Comparison of ENCODE assay signal across 8 mouse cellular contexts in genomic region chr10:81230438-81231332, GRCm38 (mm10). TPM values are rescaled to one million over a fixed set of nuclear protein-coding genes. Genes with fewer than 3 reads are reported as not detected.
DNase-seq lines count a peak whose midpoint lies in the region; ATAC-seq and TF ChIP-seq lines count a peak whose summit lies in the region.

Atcay (minus strand) TSS chr10:81230833.

- H3K4me3 ChIP-seq in kidney, adult 2 months (ENCODE audit: insufficient read depth, low read depth, low read length), result no peak within 1 kb of the TSS
- no peak within 1 kb of the TSS for H3K4me3 ChIP-seq in bone marrow macrophage, adult 2 months (ENCODE audit: insufficient read depth, low read length)
- peak within 1 kb of the TSS; percentile 41 for H3K4me3 ChIP-seq in forebrain, embryonic 11.5 days (ENCODE audit: low read depth, low read length)
- H3K4me3 ChIP-seq in kidney, postnatal 0 days (replicated peaks; ENCODE audit: low read depth, low read length), result no peak within 1 kb of the TSS

- H3K9me3 ChIP-seq in forebrain, embryonic 11.5 days (ENCODE audit: control insufficient read depth, low read length), result no peaks in the 10 kb centered on the region
- H3K9me3 ChIP-seq in kidney, postnatal 0 days (replicated peaks; ENCODE audit: low read length), result no peaks in the 10 kb centered on the region

- H3K4me2 ChIP-seq in forebrain, embryonic 11.5 days (ENCODE audit: low read depth, low read length, severe bottlenecking), result peak within 1 kb of the TSS; percentile 53
- peak within 1 kb of the TSS; percentile 23 for H3K4me2 ChIP-seq in kidney, postnatal 0 days (ENCODE audit: low read length)

- TF ChIP-seq POLR2A in kidney, adult 2 months (IDR thresholded peaks at IDR 0.05; ENCODE audit: low read depth, low read length), result no peak
- no peak for TF ChIP-seq POLR2A in bone marrow macrophage, adult 2 months (IDR thresholded peaks at IDR 0.05; ENCODE audit: borderline replicate concordance, low read depth, low read length)

- WGBS in kidney, adult 2 months, result 9% methylated on average over 27 of the region's 27 CpGs
- WGBS in forebrain, embryonic 11.5 days, result 2% methylated on average over 27 of the region's 27 CpGs
- 8% methylated on average over 27 of the region's 27 CpGs for WGBS in kidney, postnatal 0 days

- H3K4me1 ChIP-seq in kidney, adult 2 months (ENCODE audit: control insufficient read depth, insufficient read depth, low read length), result 0 out of 2 replicates have a peak, but pooled peaks cover 3% of the 10 kb centered on the region
- peaks cover 5% of the 10 kb centered on the region for H3K4me1 ChIP-seq in bone marrow macrophage, adult 2 months (ENCODE audit: control insufficient read depth, insufficient read depth, low read length)
- peaks cover 7% of the 10 kb centered on the region; the same call in 1 of the 2 replicates for H3K4me1 ChIP-seq in forebrain, embryonic 11.5 days (replicated peaks; ENCODE audit: control insufficient read depth, insufficient read depth, low read length)
- no peaks in the 10 kb centered on the region; the same call in 1 of the 2 replicates for H3K4me1 ChIP-seq in kidney, postnatal 0 days (replicated peaks; ENCODE audit: insufficient read depth, low read length)

- no peak within 1 kb of the TSS for H3K27ac ChIP-seq in kidney, adult 2 months (ENCODE audit: insufficient read depth, low read depth, low read length)
- no peak within 1 kb of the TSS for H3K27ac ChIP-seq in bone marrow macrophage, adult 2 months (ENCODE audit: insufficient read depth, low read depth, low read length)
- H3K27ac ChIP-seq in forebrain, embryonic 11.5 days (ENCODE audit: low read depth, low read length), result peak within 1 kb of the TSS; percentile 50; the same call in 1 of the 2 replicates
- H3K27ac ChIP-seq in kidney, postnatal 0 days, result no peak within 1 kb of the TSS

- TF ChIP-seq CTCF in kidney, adult 2 months (conservative IDR thresholded peaks at IDR 0.05; ENCODE audit: insufficient read depth, insufficient read length, low read depth, low read length), result peak; percentile 64
- TF ChIP-seq CTCF in bone marrow macrophage, adult 2 months (IDR thresholded peaks at IDR 0.05; ENCODE audit: low read depth, low read length), result peak; percentile 33
- peak; percentile 62 for TF ChIP-seq CTCF in kidney, postnatal 0 days (IDR thresholded peaks at IDR 0.05; ENCODE audit: low read depth)

- H3K27me3 ChIP-seq in kidney, adult 2 months (replicated peaks; ENCODE audit: control insufficient read depth, insufficient read depth, low read length), result no peaks in the 10 kb centered on the region
- H3K27me3 ChIP-seq in forebrain, embryonic 11.5 days (ENCODE audit: control insufficient read depth, insufficient read depth, low read length), result no peaks in the 10 kb centered on the region; the same call in 1 of the 2 replicates
- peaks cover 15% of the 10 kb centered on the region for H3K27me3 ChIP-seq in kidney, postnatal 0 days (ENCODE audit: insufficient read depth, low read length)
- no peaks in the 10 kb centered on the region for H3K27me3 ChIP-seq in splenic B cell, adult 2 months (ENCODE audit: control insufficient read depth, insufficient read depth, low read length, poor library complexity, severe bottlenecking)

- peak within 1 kb of the TSS; percentile 70 for H3K9ac ChIP-seq in forebrain, embryonic 11.5 days (ENCODE audit: low read length)
- no peak within 1 kb of the TSS for H3K9ac ChIP-seq in kidney, postnatal 0 days (ENCODE audit: low read depth, low read length)

- no peaks in the 10 kb centered on the region for H3K36me3 ChIP-seq in kidney, adult 2 months (ENCODE audit: control insufficient read depth, insufficient read depth, low read length)
- H3K36me3 ChIP-seq in forebrain, embryonic 11.5 days (ENCODE audit: control insufficient read depth, insufficient read depth, low read length), result no peaks in the 10 kb centered on the region
- H3K36me3 ChIP-seq in kidney, postnatal 0 days (ENCODE audit: insufficient read depth, low read length), result no peaks in the 10 kb centered on the region
- H3K36me3 ChIP-seq in splenic B cell, adult 2 months (ENCODE audit: control insufficient read depth, insufficient read depth, low read length, poor library complexity, severe bottlenecking), result no peaks in the 10 kb centered on the region

- DNase-seq in kidney, adult 2 months, result no peak
- no peak for DNase-seq in kidney, adult 11 months
- peak; percentile 74 for DNase-seq in forebrain, embryonic 11.5 days (ENCODE audit: low spot score)
- DNase-seq in kidney, postnatal 0 days (ENCODE audit: low spot score), result peak; percentile 58
- peak; percentile 46 for DNase-seq in splenic B cell, adult 2 months (ENCODE audit: low read depth, low spot score)
- no peak for DNase-seq in adrenal gland, postnatal 10 days

- ATAC-seq in forebrain, embryonic 11.5 days (replicated peaks; ENCODE audit: low FRiP score), result peak; percentile 81
- ATAC-seq in kidney, postnatal 0 days (replicated peaks; ENCODE audit: low FRiP score, low read depth), result no peak
- ATAC-seq in megakaryocyte-erythroid progenitor cell, adult 5-6 weeks (replicated peaks; ENCODE audit: low FRiP score, low TSS enrichment, poor library complexity, severe bottlenecking), result 0 out of 2 replicates have a peak, but pooled peaks have one; percentile 24

RNA-seq across cellular contexts. Expression of gene Atcay, which starts in this region (rescaled TPM):
- polyA plus RNA-seq in kidney, adult 2 months (2012; rRNA removed), result 0.05 and 0.39 TPM in 2 replicates
- not detected in 2 replicates for polyA plus RNA-seq in bone marrow macrophage, adult 2 months (2012; ENCODE audit: insufficient read depth, insufficient read length, missing spikeins)
- 20.9 and 23.2 TPM in 2 replicates for polyA plus RNA-seq in forebrain, embryonic 11.5 days (2014; fragmentation: Nextera tagmentation; extraction: Ambion mirVana)
- 0.32 TPM in 1 of 2 replicates, not detected in the other for polyA plus RNA-seq in kidney, postnatal 0 days (2015; fragmentation: Nextera tagmentation; extraction: Ambion mirVana)
- total RNA-seq in megakaryocyte-erythroid progenitor cell, adult 5-6 weeks (2014; fragmentation: Nextera tagmentation), result not detected in 2 replicates
- total RNA-seq in megakaryocyte-erythroid progenitor cell, adult 5-6 weeks (2017), result not detected in 2 replicates
- 1 to 10 TPM; 2.5 to 4.6 TPM for total RNA-seq in adrenal gland, postnatal 10 days (2021)

Comparison
In these comparisons a context has a peak if more than half of its experiments do, and no peak if none do; other contexts are left out.
1. RNA of gene Atcay (polyA plus RNA-seq): 20.9 to 23.2 TPM in forebrain, embryonic 11.5 days; 0.05 to 0.39 TPM in kidney, adult 2 months, 0.32 TPM in kidney, postnatal 0 days and not detected in bone marrow macrophage, adult 2 months; every median in the first group is over 10 times any median in the second.
2. Peak in DNase-seq and H3K4me2 ChIP-seq in kidney, postnatal 0 days; RNA of the gene not detected or under 1 TPM.
3. Peak in ATAC-seq in megakaryocyte-erythroid progenitor cell, adult 5-6 weeks; RNA of the gene not detected or under 1 TPM.
4. DNase-seq: peak in forebrain, embryonic 11.5 days (single experiment) and splenic B cell, adult 2 months (single experiment); none in kidney, adult 2 months (single experiment), kidney, adult 11 months (single experiment) and adrenal gland, postnatal 10 days (single experiment).
5. Peak in every context shown above with its lines, with median percentiles within 50 percentile points of each other: CTCF ChIP-seq.